Mouse (Mus musculus) left cerebral cortex, postnatal 14 days (tissue): Measurements from ENCODE around the gene Sowahd. TPM values are rescaled to one million over a fixed set of nuclear protein-coding genes. Genes with fewer than 3 reads are reported as not detected.

Source experiments
- DNase-seq, 2 experiments: peaks; one replicate each; pipeline ENCODE4 v3.0.0; 2021 to 2022; ENCODE audit warnings: low spot score in 2 of 2, mixed read lengths in 1 of 2
- intact Hi-C: fragments of 180-260 bp; cut with DNase I; formaldehyde crosslinking; loops from one replicate; pipeline ENCODE4 v1.15.1; 2025
- total RNA-seq, 2 experiments: library from RNA; stranded (reverse); gene quantifications; 2 replicates each; pipeline ENCODE4 v1.2.3; 2021

The Sowahd gene
- total RNA-seq, 2 experiments from 2014 or later, result not detected

DNA sequence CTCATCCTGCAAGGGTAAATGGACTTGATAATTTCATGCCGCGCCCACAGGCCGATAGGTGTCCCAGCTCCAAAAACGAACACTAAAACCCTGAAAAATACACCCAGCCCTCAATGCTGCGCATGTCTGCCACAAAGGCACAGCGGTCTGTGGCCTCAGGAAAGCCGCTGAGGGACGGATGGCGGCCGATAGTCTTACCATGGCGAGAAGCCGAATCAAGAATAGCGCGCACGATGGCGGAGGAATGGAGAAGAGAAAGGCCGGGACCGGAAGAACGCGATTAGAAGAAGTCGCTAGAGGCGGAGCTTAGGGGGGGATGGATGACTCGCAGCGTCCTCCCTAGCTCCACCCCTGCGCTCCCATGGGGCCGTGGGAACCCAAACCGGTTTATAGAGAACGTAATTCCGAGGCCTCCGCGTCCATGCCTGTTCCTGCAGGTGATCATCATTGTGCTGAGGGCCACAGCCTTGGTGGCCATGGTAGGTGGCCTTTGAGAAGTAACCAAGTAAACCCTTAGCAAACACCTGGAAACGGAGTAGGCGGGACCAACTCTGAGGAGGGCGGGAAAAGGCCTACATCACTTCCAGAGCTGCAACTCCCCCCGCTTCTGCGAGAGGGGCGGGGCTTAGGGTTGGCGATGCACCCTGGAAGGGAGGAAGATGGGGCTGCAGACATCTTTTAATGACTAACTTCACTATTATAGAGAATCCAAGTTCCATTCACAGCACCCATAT is 36.4 kb downstream of the Sowahd start, which contains the start of gene Rpl39:
TSS of gene Rpl39 (minus strand) at position 476 of the 734 bp plus-strand sequence.
- DNase-seq, result peak; percentile 75 to 82
- intact Hi-C loops, result no loop called here

DNA sequence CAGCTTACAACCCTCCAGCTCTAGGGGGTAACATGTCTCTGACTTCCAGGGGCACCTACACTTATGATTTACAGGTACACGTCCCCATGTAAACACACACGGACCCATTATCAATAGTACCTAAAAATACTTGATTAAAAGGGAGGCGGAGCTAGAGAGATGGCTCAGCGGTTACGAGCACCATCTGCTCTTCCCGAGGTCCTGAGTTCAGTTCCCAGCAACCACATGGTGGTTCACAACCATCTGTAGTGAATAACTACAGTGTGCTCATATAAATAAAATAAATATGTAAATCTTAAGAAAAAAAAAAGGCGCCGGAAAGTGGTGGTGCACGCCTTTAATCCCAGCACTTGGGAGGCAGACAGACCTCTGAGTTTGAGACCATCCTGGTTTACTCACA is 37.0 kb downstream of the Sowahd start:
- intact Hi-C loops, result no loop called here
- DNase-seq, result peak in 1 of 2 experiments; percentile 4

- no peak for DNase-seq
- intact Hi-C loops, result no loop called here
These were observed 40.1 kb downstream of the Sowahd start for GRCm38 (mm10) chrX:37088778-37089177.

DNA sequence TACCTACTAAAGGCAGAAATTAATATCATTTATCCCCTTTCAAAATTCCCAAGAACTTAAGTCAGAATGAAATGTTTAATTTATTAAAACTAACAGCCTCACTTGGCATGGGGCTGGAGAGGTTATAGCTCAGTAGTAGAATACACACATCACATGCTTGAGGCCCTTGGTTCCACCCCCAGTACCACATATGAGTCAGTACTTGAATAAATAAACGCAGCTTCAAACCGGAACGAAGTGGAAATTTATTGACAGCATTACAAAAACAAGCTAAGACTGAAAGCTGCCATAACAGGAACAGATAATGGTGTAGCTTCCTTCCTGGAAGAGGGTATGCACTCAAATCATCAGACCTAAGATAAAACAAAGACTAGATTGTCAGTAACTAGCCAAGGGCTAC is 42.8 kb downstream of the Sowahd start:
- intact Hi-C loops, result no loop called here
- DNase-seq, result no peak

GRCm38 (mm10) chrX:37095106-37095768 is 46.6 kb downstream of the Sowahd start:
- no peak for DNase-seq
- intact Hi-C loops, result no loop called here

DNA sequence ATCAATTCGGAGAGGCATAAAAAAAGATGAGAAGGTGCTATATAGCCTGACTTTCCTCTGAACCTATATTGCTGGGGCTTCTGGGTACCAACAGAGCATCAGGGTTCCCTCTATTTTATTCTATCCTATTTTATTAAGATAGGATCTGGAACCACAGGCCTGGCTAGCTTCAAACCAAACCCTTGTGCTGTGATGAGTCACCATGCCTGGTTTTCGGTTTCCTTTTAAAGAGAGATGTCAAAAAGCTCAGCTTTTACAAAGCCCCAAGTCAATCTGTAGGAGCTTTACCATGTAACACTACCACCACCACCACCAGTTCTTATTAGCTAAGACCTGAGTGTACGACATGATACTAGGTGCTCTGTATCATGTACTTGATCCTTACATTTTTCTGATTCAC is 50.0 kb downstream of the Sowahd start:
- intact Hi-C loops, result no loop called here
- no peak for DNase-seq

Other genes starting within 250 kb of the Sowahd start
- 10 to 100 TPM; 59.6 to 61.9 TPM for gene Ube2a, start 174.9 kb upstream of the Sowahd start, total RNA-seq
- gene C330007P06Rik, start 174.7 kb upstream of the Sowahd start, total RNA-seq, result 10 to 100 TPM; 32.6 to 34.4 TPM
- gene Nkrf, start 145.9 kb upstream of the Sowahd start, total RNA-seq, result 10 to 100 TPM; 32.3 to 32.9 TPM
- 10 to 100 TPM; 72.5 to 75.0 TPM for gene Sept6, start 57.1 kb upstream of the Sowahd start, total RNA-seq
- 100 to 1,000 TPM; 292 to 301 TPM for gene Rpl39, start 36.6 kb downstream of the Sowahd start, total RNA-seq
- 10 to 100 TPM; 15.0 to 15.6 TPM for gene Upf3b, start 61.5 kb downstream of the Sowahd start, total RNA-seq
- 10 to 100 TPM; 15.2 to 15.9 TPM for gene Nkap, start 78.0 kb downstream of the Sowahd start, total RNA-seq
- gene Akap14, start 120.0 kb downstream of the Sowahd start, total RNA-seq, result not detected
- 100 to 1,000 TPM; 252 to 260 TPM for gene Ndufa1, start 142.3 kb downstream of the Sowahd start, total RNA-seq
- gene Rnf113a1, start 142.4 kb downstream of the Sowahd start, total RNA-seq, result 1 to 10 TPM; 5.5 to 7.3 TPM
- not detected for gene Gm9, start 162.2 kb downstream of the Sowahd start, total RNA-seq
- not detected for gene Rhox1, start 173.4 kb downstream of the Sowahd start, total RNA-seq
- gene Rhox2a, start 196.1 kb downstream of the Sowahd start, total RNA-seq, result not detected
- not detected for gene Rhox3a, start 201.1 kb downstream of the Sowahd start, total RNA-seq
- not detected for gene Rhox4a, start 216.5 kb downstream of the Sowahd start, total RNA-seq